Mouse (Mus musculus): ENCODE data around the gene Gm29866. TPM values are rescaled to one million over a fixed set of nuclear protein-coding genes. Genes with fewer than 3 reads are reported as not detected.
"Not testable (repeated sequence)": the region's sequence is repeated elsewhere in the genome, so short reads cannot be mapped to it uniquely, and the experiment has no call there.

Gene Gm29866
- total RNA-seq (2014; rRNA removed) (not detected in 2 replicates), polyA plus RNA-seq (2012; rRNA removed) (not detected in 2 replicates)

DNA sequence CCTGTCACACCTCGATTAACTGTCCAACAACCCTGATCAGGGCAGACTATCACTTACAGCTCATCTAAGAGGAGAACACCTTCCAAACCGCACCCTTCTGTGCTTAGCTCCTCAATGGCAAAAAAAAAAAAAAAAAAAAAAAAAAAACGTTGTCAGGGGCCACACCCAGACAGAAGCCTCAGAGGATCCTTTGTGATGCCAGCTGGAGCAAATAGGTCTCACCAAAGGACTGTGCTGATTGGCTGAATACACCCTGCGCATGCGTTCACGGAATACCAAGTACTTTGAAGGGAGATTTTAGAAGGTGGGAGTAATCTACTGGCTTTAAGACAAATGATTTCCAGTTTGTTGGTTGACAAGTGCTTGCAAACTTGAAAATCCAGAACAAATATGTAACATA lies at the start of gene Gm29866:
Gene Gm29866 (minus strand): TSS at position 101 of the 400 bp plus-strand sequence.
- H3K27me3 ChIP-seq (ENCODE audit: control insufficient read depth, insufficient read depth, low read length); H3K79me2 ChIP-seq (ENCODE audit: control insufficient read depth, insufficient read depth, low read length); H3K27ac ChIP-seq (replicated peaks; ENCODE audit: insufficient read depth, low read depth, low read length); H3K36me3 ChIP-seq (ENCODE audit: control insufficient read depth, insufficient read depth, low read length); DNase-seq (ENCODE audit: extremely low read depth, low read depth, low spot score); H3K4me1 ChIP-seq (ENCODE audit: control insufficient read depth, insufficient read depth, low read length); H3K9ac ChIP-seq (ENCODE audit: low read depth, low read length); H3K4me3 ChIP-seq (ENCODE audit: insufficient read depth, low read depth, low read length): not testable (repeated sequence)
- no CpG with 5 or more reads among the region's 6 CpGs for WGBS

Other genes with a start within 250 kb of the Gm29866 start
- not detected in 2 replicates for gene Gm20909, start 170.9 kb upstream of the Gm29866 start, total RNA-seq (2014; rRNA removed)
- not detected in 2 replicates for gene Gm20909, start 170.9 kb upstream of the Gm29866 start, polyA plus RNA-seq (2012; rRNA removed)
- not detected in 2 replicates for gene Gm20865, start 247.9 kb upstream of the Gm29866 start, total RNA-seq (2014; rRNA removed)
- gene Gm20865, start 247.9 kb upstream of the Gm29866 start, polyA plus RNA-seq (2012; rRNA removed): not detected in 2 replicates